Mouse (Mus musculus) heart, embryonic 16.5 days (tissue): Measurements from ENCODE around the gene Maml3. TPM values are rescaled to one million over a fixed set of nuclear protein-coding genes. Genes with fewer than 3 reads are reported as not detected.

Experiments
- ATAC-seq: fragments of 200-750 bp; cut with Nextera tagmentation; replicated peaks from 2 replicates; pipeline ENCODE4 v1.8.0; 2017; ENCODE audit warnings: moderate number of reproducible peaks; ENCODE audit not compliant: insufficient read depth, low FRiP score; ENCODE audit errors: extremely low read depth
- H3K27ac ChIP-seq: fragments of 300-500 bp; sonication (generic); 2 replicates; pipeline ENCODE4 v1.5.1; 2014; ENCODE audit warnings: mild to moderate bottlenecking, low read length, control low read depth, moderate library complexity
- H3K27me3 ChIP-seq: fragments of 300-500 bp; sonication (generic); 2 replicates; pipeline ENCODE4 v1.6.1; 2014; ENCODE audit warnings: low read length, mixed read lengths; ENCODE audit not compliant: control insufficient read depth, insufficient read depth
- H3K36me3 ChIP-seq: fragments of 300-500 bp; sonication (generic); 2 replicates; pipeline ENCODE4 v1.6.1; 2014; ENCODE audit not compliant: control insufficient read depth, insufficient read depth
- H3K4me1 ChIP-seq: fragments of 300-500 bp; sonication (generic); 2 replicates; pipeline ENCODE4 v1.6.1; 2014; ENCODE audit warnings: low read length, mixed read lengths; ENCODE audit not compliant: control insufficient read depth, insufficient read depth
- H3K4me2 ChIP-seq: fragments of 300-500 bp; sonication (generic); 2 replicates; pipeline ENCODE4 v1.6.1; 2014; ENCODE audit warnings: low read depth, mild to moderate bottlenecking, control low read depth, low read length
- H3K4me3 ChIP-seq: fragments of 300-500 bp; sonication (generic); 2 replicates; pipeline ENCODE4 v1.5.1; 2014; ENCODE audit warnings: mild to moderate bottlenecking, control low read depth, low read length
- H3K9ac ChIP-seq: fragments of 300-500 bp; sonication (generic); 2 replicates; pipeline ENCODE4 v1.6.1; 2014; ENCODE audit warnings: low read length, control low read depth
- H3K9me3 ChIP-seq: fragments of 300-500 bp; sonication (generic); replicated peaks from 2 replicates; pipeline ENCODE4 v1.6.1; 2016; ENCODE audit warnings: low read length; ENCODE audit not compliant: control insufficient read depth
- WGBS: fragments of 180-500 bp; shearing (Covaris S2); extraction: QIAGEN DNeasy Blood & Tissue Kit; methylation state at CpG from one replicate; pipeline ENCODE4 v1.1.7; 2014; 5-methylcytosine and 5-hydroxymethylcytosine counted together
- polyA plus RNA-seq: library from polyadenylated mRNA; unstranded; fragments of >200 nt; fragmentation: Nextera tagmentation; extraction: Ambion mirVana; gene quantifications from 2 replicates; pipeline ENCODE4 v1.2.1, GENCODE M21; 2015

Maml3 gene
- polyA plus RNA-seq, 1 experiment from 2014 or later = 2.6 TPM

DNA sequence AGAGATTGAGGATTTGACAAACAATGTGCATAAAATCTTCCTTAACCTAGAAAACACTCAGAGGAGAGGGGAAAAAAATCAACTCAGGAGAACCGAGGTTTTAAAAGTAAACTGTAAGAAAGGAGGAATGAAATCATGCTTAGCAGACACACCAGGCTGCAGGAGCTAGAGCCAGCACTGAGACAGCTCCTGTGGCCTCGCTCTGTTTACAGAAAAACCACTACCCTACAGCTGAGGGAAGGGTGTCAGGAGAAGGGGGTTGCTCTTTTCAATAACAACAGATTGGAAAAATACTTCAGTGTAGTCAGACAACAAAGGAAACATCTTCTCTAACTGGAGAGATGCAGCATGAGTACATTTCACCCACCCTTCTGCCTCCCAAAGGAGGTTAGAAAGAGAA, 139.4 kb downstream of the Maml3 start:
- no peak overlapping the region for H3K9ac ChIP-seq
- no peak overlapping the region for H3K4me3 ChIP-seq
- peaks cover 21% of the 10 kb centered on the region for H3K4me1 ChIP-seq
- no peak for ATAC-seq
- 36% methylated on average over 2 of the region's 2 CpGs for WGBS
- H3K9me3 ChIP-seq = no peaks in the 10 kb centered on the region
- no peaks in the 10 kb centered on the region for H3K36me3 ChIP-seq
- no peak overlapping the region for H3K4me2 ChIP-seq
- no peaks in the 10 kb centered on the region for H3K27me3 ChIP-seq
- no peak overlapping the region for H3K27ac ChIP-seq

DNA sequence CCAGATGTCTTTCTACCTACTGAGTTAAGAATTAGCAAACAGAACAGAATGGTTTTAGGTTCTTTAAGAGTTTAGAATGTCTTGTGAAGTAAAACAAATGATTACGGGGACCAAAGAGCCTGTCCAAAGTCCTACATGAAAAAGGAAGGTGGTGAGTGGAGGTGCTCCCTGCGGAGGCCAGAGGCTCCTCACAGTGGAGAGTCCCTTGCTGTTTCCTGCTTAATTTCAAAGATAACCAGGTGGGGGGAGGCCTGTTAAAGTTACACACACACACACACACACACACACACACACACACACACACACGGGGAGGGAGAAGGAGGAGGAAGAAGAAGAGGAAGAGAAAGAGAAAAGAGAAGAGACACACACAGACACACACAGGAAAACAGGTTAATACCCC, 139.9 kb downstream of the Maml3 start:
- Histone ChIP-seq H3K4me3 (no peak overlapping the region), H3K9ac (no peak overlapping the region), H3K9me3 (no peaks in the 10 kb centered on the region), H3K4me2 (no peak overlapping the region), H3K27ac (no peak overlapping the region), H3K4me1 (peaks cover 21% of the 10 kb centered on the region), H3K36me3 (no peaks in the 10 kb centered on the region), H3K27me3 (no peaks in the 10 kb centered on the region)
- no peak for ATAC-seq
- whole genome bisulfite sequencing = 21% methylated on average over 3 of the region's 3 CpGs

DNA sequence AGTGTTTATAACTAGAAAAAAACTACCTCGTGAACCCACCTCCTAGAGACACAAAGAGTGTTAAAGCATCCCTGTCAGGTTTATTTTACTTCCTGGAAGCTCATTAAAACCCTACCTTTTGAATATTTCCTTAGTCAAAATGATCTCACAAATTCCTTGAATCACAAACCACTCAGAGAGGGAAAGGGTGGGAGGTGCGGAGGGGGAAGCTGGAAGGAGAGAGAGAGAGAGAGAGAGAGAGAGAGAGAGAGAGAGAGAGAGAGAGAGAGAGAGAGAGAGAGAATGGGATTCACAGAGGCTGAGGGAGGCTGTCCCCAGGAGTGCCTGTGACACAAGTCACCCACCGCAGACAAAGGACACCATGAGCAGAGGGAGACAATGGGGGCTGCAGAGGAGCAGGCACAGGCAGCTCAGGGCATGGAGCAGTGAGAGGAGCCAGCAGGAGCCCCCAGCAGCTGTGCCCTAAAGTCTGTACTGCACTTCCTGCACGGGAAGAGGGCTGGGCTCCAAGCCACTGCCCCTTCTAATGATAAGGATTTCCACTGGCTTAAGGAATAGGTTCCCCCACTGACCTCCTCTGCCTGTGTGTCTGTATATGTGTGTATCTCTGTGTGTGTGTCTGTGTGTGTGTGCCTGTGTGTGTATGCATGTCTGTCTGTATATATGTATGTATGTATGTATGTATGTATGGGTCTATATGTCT, 140.8 kb downstream of the Maml3 start:
- no peak overlapping the region for H3K4me2 ChIP-seq
- H3K4me1 ChIP-seq = peaks cover 21% of the 10 kb centered on the region
- H3K9ac ChIP-seq = 0 out of 2 replicates have a peak overlapping the region, but pooled peaks have one; percentile 6
- ATAC-seq = peak; percentile 69
- H3K9me3 ChIP-seq = no peaks in the 10 kb centered on the region
- H3K4me3 ChIP-seq = no peak overlapping the region
- H3K36me3 ChIP-seq = no peaks in the 10 kb centered on the region
- no peak overlapping the region for H3K27ac ChIP-seq
- H3K27me3 ChIP-seq = no peaks in the 10 kb centered on the region
- WGBS = 19% methylated on average over 4 of the region's 4 CpGs

DNA sequence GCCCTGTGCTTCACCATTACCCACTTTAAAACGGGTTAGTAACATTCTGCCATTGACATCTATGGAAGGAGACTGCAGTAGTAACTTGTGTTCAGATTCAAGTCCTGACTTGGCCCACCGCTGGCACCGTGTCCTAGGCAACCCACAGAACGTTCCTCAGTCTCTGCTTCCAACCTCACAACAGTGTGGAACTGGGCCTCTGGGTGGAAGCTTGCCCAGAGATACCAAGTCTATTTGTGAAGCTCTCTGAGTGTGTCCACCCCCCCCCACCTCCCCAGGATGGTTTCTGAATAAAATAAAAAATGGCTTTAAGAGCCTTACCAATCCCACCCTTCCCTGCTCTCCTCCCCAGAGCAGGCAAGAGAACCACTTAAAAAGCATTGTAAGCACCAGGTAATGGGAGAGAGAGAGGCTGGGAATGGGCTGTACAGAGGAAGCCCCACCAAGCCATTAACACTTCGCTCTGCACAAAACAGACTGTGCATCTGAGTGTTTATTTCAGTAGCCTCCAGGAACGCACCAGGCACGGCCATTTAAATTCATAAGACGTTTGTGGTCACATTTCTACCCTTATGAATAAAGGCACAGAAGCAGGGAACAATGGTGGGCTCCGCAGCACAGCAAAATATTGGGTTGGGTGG, 141.6 kb downstream of the Maml3 start:
- ATAC-seq = no peak
- Histone ChIP-seq H3K36me3 (no peaks in the 10 kb centered on the region), H3K4me1 (peaks cover 21% of the 10 kb centered on the region), H3K27me3 (no peaks in the 10 kb centered on the region), H3K27ac (no peak overlapping the region), H3K9me3 (no peaks in the 10 kb centered on the region), H3K9ac (no peak overlapping the region), H3K4me2 (no peak overlapping the region), H3K4me3 (no peak overlapping the region)
- WGBS = 73% methylated on average over 9 of the region's 9 CpGs

DNA sequence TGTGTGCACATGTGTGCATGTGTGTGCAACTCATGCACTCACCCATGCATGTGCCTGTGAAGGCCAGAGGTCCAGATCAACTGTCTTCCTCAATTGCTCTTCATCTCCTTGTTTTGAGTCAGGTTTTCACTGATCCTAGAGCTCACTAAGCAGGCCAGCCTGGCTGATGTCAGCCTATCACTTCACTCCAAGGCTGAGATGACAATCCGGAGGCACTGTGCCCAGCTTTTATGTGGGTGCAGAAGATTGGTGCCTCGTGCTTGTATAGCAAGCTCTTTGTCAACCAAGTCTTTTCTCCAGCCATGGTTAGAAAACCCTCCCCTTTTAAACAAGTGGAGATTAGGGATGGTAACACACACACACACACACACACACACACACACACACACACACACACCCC, 146.1 kb downstream of the Maml3 start:
- WGBS = 68% methylated on average over 2 of the region's 2 CpGs
- no peak overlapping the region for H3K4me2 ChIP-seq
- no peaks in the 10 kb centered on the region for H3K27me3 ChIP-seq
- no peak for ATAC-seq
- H3K4me1 ChIP-seq = peaks cover 9% of the 10 kb centered on the region
- no peak overlapping the region for H3K27ac ChIP-seq
- H3K9ac ChIP-seq = no peak overlapping the region
- H3K9me3 ChIP-seq = no peaks in the 10 kb centered on the region
- no peaks in the 10 kb centered on the region for H3K36me3 ChIP-seq
- H3K4me3 ChIP-seq = no peak overlapping the region

DNA sequence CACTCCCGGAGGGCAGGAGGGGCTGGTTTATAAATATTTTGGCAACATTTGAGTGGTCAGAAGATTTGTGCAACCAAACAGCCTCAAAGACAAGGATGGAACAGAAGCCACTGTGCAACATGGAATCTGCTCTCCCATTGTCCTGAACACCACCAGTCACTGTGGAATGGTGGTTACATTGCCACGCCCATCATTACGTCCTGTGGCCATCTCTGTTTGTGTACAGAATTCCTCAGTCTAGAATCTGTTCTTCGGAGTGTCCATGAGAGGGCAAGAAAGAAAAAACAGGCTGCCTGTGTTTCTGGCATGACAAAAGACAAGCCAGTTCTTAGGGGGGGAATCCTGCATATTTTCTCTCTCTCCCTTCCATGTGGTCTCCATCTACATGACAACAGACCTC, 150.4 kb downstream of the Maml3 start:
- H3K4me3 ChIP-seq = no peak overlapping the region
- H3K9ac ChIP-seq = no peak overlapping the region
- H3K9me3 ChIP-seq = no peaks in the 10 kb centered on the region
- H3K27ac ChIP-seq = no peak overlapping the region
- 66% methylated on average over 4 of the region's 4 CpGs for WGBS
- H3K36me3 ChIP-seq = no peaks in the 10 kb centered on the region
- no peak for ATAC-seq
- no peak overlapping the region for H3K4me2 ChIP-seq
- no peaks in the 10 kb centered on the region for H3K27me3 ChIP-seq
- no peaks in the 10 kb centered on the region; the same call in 1 of the 2 replicates for H3K4me1 ChIP-seq

DNA sequence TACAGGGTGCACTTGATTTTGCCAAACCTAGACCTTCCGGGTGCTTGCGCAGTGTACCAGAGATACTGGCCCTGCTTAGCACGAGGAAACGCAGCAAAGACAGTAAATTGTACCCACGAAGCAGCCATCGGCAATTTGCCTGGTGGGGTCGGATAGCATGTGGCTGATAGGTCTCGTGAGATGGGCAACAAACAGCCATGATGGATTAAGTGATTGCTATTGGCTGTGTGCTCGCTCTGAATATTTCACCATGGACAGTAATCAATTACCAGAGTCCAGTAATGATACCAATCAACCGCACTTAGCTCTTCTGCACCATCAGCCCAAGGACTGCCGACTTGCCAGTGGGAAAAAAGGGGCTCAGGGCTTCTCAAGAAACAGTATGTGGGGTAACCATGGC, 150.9 kb downstream of the Maml3 start:
- H3K9ac ChIP-seq = no peak overlapping the region
- no peak overlapping the region for H3K27ac ChIP-seq
- no peaks in the 10 kb centered on the region; the same call in 1 of the 2 replicates for H3K4me1 ChIP-seq
- ATAC-seq = no peak
- H3K9me3 ChIP-seq = no peaks in the 10 kb centered on the region
- no peak overlapping the region for H3K4me3 ChIP-seq
- no peak overlapping the region for H3K4me2 ChIP-seq
- H3K27me3 ChIP-seq = no peaks in the 10 kb centered on the region
- WGBS = 86% methylated on average over 11 of the region's 11 CpGs
- no peaks in the 10 kb centered on the region for H3K36me3 ChIP-seq

DNA sequence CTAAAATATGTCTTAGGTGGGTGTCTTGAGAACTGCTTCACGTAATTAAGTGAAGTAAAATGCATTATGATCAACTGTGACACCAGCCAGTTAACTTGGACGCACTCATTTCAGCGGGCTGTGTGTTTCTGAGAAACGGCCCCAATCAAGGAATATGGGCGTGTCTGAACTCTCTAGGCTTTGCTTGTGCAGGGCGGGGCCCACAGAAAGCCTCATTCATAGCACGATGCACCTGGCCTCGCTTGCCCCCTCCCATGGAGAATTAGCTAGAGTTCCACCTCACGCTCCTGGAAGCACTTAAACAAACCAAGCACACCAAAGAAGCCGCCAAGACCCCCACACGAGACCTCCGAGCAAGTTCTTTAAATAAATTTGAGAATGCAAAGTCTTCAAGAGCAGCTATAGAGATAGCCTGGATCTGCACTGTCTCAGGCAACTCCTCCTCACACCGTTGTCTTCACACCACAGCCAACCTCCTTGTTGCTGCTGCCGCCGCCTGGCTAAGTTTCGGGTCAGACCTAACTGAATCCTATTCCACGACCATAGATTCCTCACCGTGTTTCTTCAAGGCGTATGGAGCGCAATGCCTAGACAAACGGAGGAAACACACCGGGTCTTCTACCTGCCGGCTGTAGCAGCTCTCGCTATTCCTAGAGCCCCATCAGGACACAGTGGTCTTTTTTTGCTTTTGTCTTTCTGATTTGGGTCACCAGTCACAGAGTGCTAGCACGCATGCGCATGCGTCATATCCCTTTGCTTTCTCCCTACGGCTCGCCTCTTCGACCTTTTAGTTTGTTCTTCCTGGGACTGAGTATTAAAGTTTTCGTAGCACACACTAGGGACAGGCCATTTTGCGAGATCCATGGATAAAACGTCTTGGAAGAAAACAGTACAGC, 151.9 kb downstream of the Maml3 start:
- Histone ChIP-seq H3K9me3 (no peaks in the 10 kb centered on the region), H3K27me3 (no peaks in the 10 kb centered on the region), H3K27ac (no peak overlapping the region), H3K4me1 (no peaks in the 10 kb centered on the region; the same call in 1 of the 2 replicates), H3K4me3 (peak overlapping the region; percentile 29), H3K4me2 (peak overlapping the region; percentile 55), H3K36me3 (no peaks in the 10 kb centered on the region), H3K9ac (no peak overlapping the region)
- 56% methylated on average over 33 of the region's 33 CpGs for WGBS
- ATAC-seq = no peak

DNA sequence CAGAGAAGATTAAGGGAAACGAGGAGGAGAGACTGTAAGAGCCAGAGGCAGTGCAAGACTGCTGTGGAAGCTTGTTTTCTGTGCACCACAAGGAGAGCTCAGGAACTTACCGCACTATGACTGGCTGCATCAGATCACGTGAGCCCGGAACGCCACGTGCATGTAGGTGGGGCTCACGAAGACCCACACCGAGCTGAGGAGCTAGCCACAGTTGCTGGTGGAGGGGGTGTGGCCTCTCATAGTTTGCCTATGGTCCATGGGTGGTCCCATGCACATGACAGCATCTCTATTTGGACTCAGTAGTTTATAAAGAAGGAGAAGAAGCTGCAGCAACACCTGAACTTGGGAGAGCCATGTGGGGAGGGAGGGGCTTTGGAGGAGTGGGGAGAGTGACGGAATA, 152.6 kb downstream of the Maml3 start:
- Histone ChIP-seq H3K9ac (no peak overlapping the region), H3K27ac (no peak overlapping the region), H3K36me3 (no peaks in the 10 kb centered on the region), H3K27me3 (no peaks in the 10 kb centered on the region), H3K4me3 (no peak overlapping the region), H3K9me3 (no peaks in the 10 kb centered on the region), H3K4me1 (no peaks in the 10 kb centered on the region; the same call in none of the 2 replicates), H3K4me2 (no peak overlapping the region)
- WGBS = 77% methylated on average over 9 of the region's 9 CpGs
- no peak for ATAC-seq
